18 mouse cellular contexts compared by ENCODE assay signal in the genomic region with DNA sequence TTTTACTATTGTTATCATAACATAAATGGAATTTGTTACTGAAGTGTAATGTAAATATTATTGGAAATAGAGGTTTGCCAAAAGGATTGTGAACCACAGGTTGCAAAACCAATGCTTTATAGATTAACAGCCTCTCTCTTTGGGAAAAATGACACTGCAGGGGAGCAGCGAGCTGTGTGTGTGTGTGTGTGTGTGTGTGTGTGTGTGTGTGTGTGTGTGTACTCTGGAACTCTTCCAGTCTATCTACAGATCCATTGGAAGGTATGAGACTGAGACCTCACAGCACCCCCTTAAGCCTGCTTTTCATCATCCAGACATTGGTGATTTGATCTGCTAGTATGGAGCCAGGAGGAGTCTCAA. TPM values are rescaled to one million over a fixed set of nuclear protein-coding genes. Genes with fewer than 3 reads are reported as not detected.
A peak's percentile ranks its signal among the peaks of the same experiment; 100 is the strongest.
DNase-seq lines count a peak whose midpoint lies in the region; ATAC-seq lines count a peak whose summit lies in the region.
"Had no signal": no experiment of that assay in that cellular context is flagged by ENCODE, and none has a peak within 500 bp of the region (broad histone marks: within the 10 kb centered on the region; RNA-seq: fewer than 3 reads in every experiment).

No protein-coding gene starts in this region.

- no peaks in the 10 kb centered on the region for H3K9me3 ChIP-seq in heart, embryonic 15.5 days (replicated peaks)
- no peaks in the 10 kb centered on the region for H3K9me3 ChIP-seq in heart, embryonic 10.5 days
- no peaks in the 10 kb centered on the region for H3K9me3 ChIP-seq in midbrain, embryonic 10.5 days (replicated peaks)
- H3K9me3 ChIP-seq in midbrain, embryonic 15.5 days = no peaks in the 10 kb centered on the region
- H3K9me3 ChIP-seq in intestine, embryonic 16.5 days (ENCODE audit: control insufficient read depth, low read length) = no peaks in the 10 kb centered on the region
- no peaks in the 10 kb centered on the region for H3K9me3 ChIP-seq in stomach, embryonic 16.5 days (replicated peaks; ENCODE audit: control insufficient read depth, low read length)
- H3K9me3 ChIP-seq: forebrain, embryonic 13.5 days; heart, embryonic 12.5 days; hindbrain, embryonic 15.5 days; liver, embryonic 12.5 days; lung, embryonic 15.5 days had no signal

- no peaks in the 10 kb centered on the region for H3K36me3 ChIP-seq in heart, embryonic 15.5 days
- H3K36me3 ChIP-seq in heart, embryonic 10.5 days = no peaks in the 10 kb centered on the region
- H3K36me3 ChIP-seq in midbrain, embryonic 10.5 days = no peaks in the 10 kb centered on the region
- no peaks in the 10 kb centered on the region for H3K36me3 ChIP-seq in midbrain, embryonic 15.5 days (replicated peaks)
- no peaks in the 10 kb centered on the region for H3K36me3 ChIP-seq in intestine, embryonic 16.5 days (ENCODE audit: control insufficient read depth, insufficient read depth, low read length)
- H3K36me3 ChIP-seq in stomach, embryonic 16.5 days (ENCODE audit: control insufficient read depth, insufficient read depth, low read length) = no peaks in the 10 kb centered on the region
- H3K36me3 ChIP-seq: heart, embryonic 12.5 days; hindbrain, embryonic 15.5 days; liver, embryonic 12.5 days; lung, embryonic 15.5 days had no signal

- H3K27me3 ChIP-seq in heart, embryonic 15.5 days = peaks cover 28% of the 10 kb centered on the region
- H3K27me3 ChIP-seq in heart, embryonic 10.5 days (ENCODE audit: insufficient read depth, poor library complexity, severe bottlenecking) = peaks cover 26% of the 10 kb centered on the region
- peaks cover 39% of the 10 kb centered on the region for H3K27me3 ChIP-seq in midbrain, embryonic 10.5 days (ENCODE audit: low read depth, poor library complexity, severe bottlenecking)
- H3K27me3 ChIP-seq in midbrain, embryonic 15.5 days (replicated peaks) = peaks cover 15% of the 10 kb centered on the region; the same call in 1 of the 2 replicates
- H3K27me3 ChIP-seq in intestine, embryonic 16.5 days (replicated peaks; ENCODE audit: control insufficient read depth, insufficient read depth, low read length) = peaks cover 5% of the 10 kb centered on the region; the same call in 1 of the 2 replicates
- H3K27me3 ChIP-seq in stomach, embryonic 16.5 days (ENCODE audit: control insufficient read depth, insufficient read depth, low read length) = no peaks in the 10 kb centered on the region; the same call in none of the 2 replicates
- H3K27me3 ChIP-seq: hindbrain, embryonic 15.5 days had no signal

- H3K9ac ChIP-seq in heart, embryonic 15.5 days = no peak overlapping the region
- no peak overlapping the region for H3K9ac ChIP-seq in midbrain, embryonic 15.5 days
- H3K9ac ChIP-seq in intestine, embryonic 16.5 days (ENCODE audit: low read depth, low read length) = no peak overlapping the region
- H3K9ac ChIP-seq in stomach, embryonic 16.5 days (ENCODE audit: low read length) = no peak overlapping the region
- H3K9ac ChIP-seq: forebrain, embryonic 13.5 days; hindbrain, embryonic 15.5 days; liver, embryonic 12.5 days had no signal

- H3K4me3 ChIP-seq in heart, embryonic 15.5 days = no peak overlapping the region
- no peak overlapping the region for H3K4me3 ChIP-seq in heart, embryonic 10.5 days
- no peak overlapping the region; the same call in 1 of the 2 replicates for H3K4me3 ChIP-seq in midbrain, embryonic 10.5 days
- no peak overlapping the region for H3K4me3 ChIP-seq in midbrain, embryonic 15.5 days
- H3K4me3 ChIP-seq in intestine, embryonic 16.5 days (ENCODE audit: low read length) = no peak overlapping the region
- H3K4me3 ChIP-seq in stomach, embryonic 16.5 days (replicated peaks; ENCODE audit: low read length) = no peak overlapping the region
- H3K4me3 ChIP-seq: liver, embryonic 12.5 days had no signal

- H3K27ac ChIP-seq in heart, embryonic 15.5 days = peak overlapping the region; percentile 70
- H3K27ac ChIP-seq in heart, embryonic 10.5 days = no peak overlapping the region
- H3K27ac ChIP-seq in midbrain, embryonic 10.5 days (replicated peaks) = 0 out of 2 replicates have a peak overlapping the region, but pooled peaks have one; percentile 6
- no peak overlapping the region; the same call in 1 of the 2 replicates for H3K27ac ChIP-seq in midbrain, embryonic 15.5 days
- H3K27ac ChIP-seq in intestine, embryonic 16.5 days (ENCODE audit: low read length) = no peak overlapping the region
- H3K27ac ChIP-seq in stomach, embryonic 16.5 days (ENCODE audit: low read length) = peak overlapping the region; percentile 85; the same call in 1 of the 2 replicates
- H3K27ac ChIP-seq: forebrain, embryonic 13.5 days; liver, embryonic 12.5 days; lung, embryonic 15.5 days; macrophage had no signal

- peaks cover 26% of the 10 kb centered on the region for H3K4me1 ChIP-seq in heart, embryonic 15.5 days (replicated peaks)
- peaks cover 56% of the 10 kb centered on the region for H3K4me1 ChIP-seq in heart, embryonic 10.5 days
- H3K4me1 ChIP-seq in midbrain, embryonic 10.5 days = peaks cover 62% of the 10 kb centered on the region
- H3K4me1 ChIP-seq in midbrain, embryonic 15.5 days = peaks cover 26% of the 10 kb centered on the region
- H3K4me1 ChIP-seq in intestine, embryonic 16.5 days (ENCODE audit: control insufficient read depth, insufficient read depth, low read length) = peaks cover 12% of the 10 kb centered on the region
- H3K4me1 ChIP-seq in stomach, embryonic 16.5 days (ENCODE audit: control insufficient read depth, insufficient read depth, low read length) = peaks cover 21% of the 10 kb centered on the region
- H3K4me1 ChIP-seq: liver, embryonic 12.5 days had no signal

- WGBS in heart, embryonic 15.5 days = 11% methylated on average over 1 of the region's 1 CpGs
- WGBS in heart, embryonic 10.5 days = 8% methylated on average over 1 of the region's 1 CpGs
- WGBS in midbrain, embryonic 10.5 days = 7% methylated on average over 1 of the region's 1 CpGs
- WGBS in midbrain, embryonic 15.5 days = 0% methylated on average over 1 of the region's 1 CpGs
- 16% methylated on average over 1 of the region's 1 CpGs for WGBS in intestine, embryonic 16.5 days
- WGBS in stomach, embryonic 16.5 days = 18% methylated on average over 1 of the region's 1 CpGs

- DNase-seq in heart, embryonic 10.5 days (ENCODE audit: low spot score) = no peak
- DNase-seq in midbrain, embryonic 10.5 days (ENCODE audit: low spot score) = no peak
- no peak for DNase-seq in neural tube, embryonic 10.5 days (ENCODE audit: extremely low spot score, low spot score)
- no peak for DNase-seq in left cerebral cortex, postnatal 4 days
- DNase-seq: adrenal gland, adult 8-10 months; B cell, adult 2 months; cerebellum, adult 11-12 months; kidney, adult 8-10 months had no signal

- H3K4me2 ChIP-seq in heart, embryonic 15.5 days = peak overlapping the region; percentile 70; the same call in 1 of the 2 replicates
- no peak overlapping the region for H3K4me2 ChIP-seq in midbrain, embryonic 15.5 days
- H3K4me2 ChIP-seq in intestine, embryonic 16.5 days (ENCODE audit: low read depth, low read length) = peak overlapping the region; percentile 54; the same call in 1 of the 2 replicates
- H3K4me2 ChIP-seq in stomach, embryonic 16.5 days (ENCODE audit: low read depth, low read length) = peak overlapping the region; percentile 58; the same call in 1 of the 2 replicates

- intact Hi-C loops in left cerebral cortex, postnatal 4 days (cut with DNase I) = no loop called here

- ATAC-seq in heart, embryonic 15.5 days (replicated peaks; ENCODE audit: insufficient number of reproducible peaks, insufficient read depth, low FRiP score, low read depth) = no peak
- ATAC-seq in midbrain, embryonic 15.5 days (replicated peaks) = no peak
- ATAC-seq in intestine, embryonic 16.5 days = no peak
- ATAC-seq in stomach, embryonic 16.5 days (ENCODE audit: insufficient read depth, low FRiP score) = 0 out of 2 replicates have a peak, but pooled peaks have one; percentile 16
- ATAC-seq: liver, embryonic 12.5 days had no signal

RNA-seq across cellular contexts. Expression of gene Kcna5, which starts 0.7 kb away (rescaled TPM):
- 7.4 and 7.5 TPM in 2 replicates for polyA plus RNA-seq in heart, embryonic 15.5 days (2015; fragmentation: Nextera tagmentation; extraction: Ambion mirVana)
- 9.3 and 12.8 TPM in 2 replicates for polyA plus RNA-seq in heart, embryonic 10.5 days (2016; fragmentation: Nextera tagmentation; extraction: Ambion mirVana)
- 3.7 and 5.1 TPM in 2 replicates for polyA plus RNA-seq in midbrain, embryonic 10.5 days (2016; fragmentation: Nextera tagmentation; extraction: Ambion mirVana)
- polyA plus RNA-seq in midbrain, embryonic 15.5 days (2015; fragmentation: Nextera tagmentation; extraction: Ambion mirVana) = 3.3 and 3.4 TPM in 2 replicates
- 6.5 and 7.6 TPM in 2 replicates for polyA plus RNA-seq in intestine, embryonic 16.5 days (2015; fragmentation: Nextera tagmentation; extraction: Ambion mirVana)
- polyA plus RNA-seq in stomach, embryonic 16.5 days (2015; fragmentation: Nextera tagmentation; extraction: Ambion mirVana) = 8.5 and 8.9 TPM in 2 replicates
- 1 to 10 TPM; 1.3 to 1.9 TPM for total RNA-seq in left cerebral cortex, postnatal 4 days (2021)
- polyA plus RNA-seq: macrophage had no signal

Comparison
In these comparisons a context has a peak if more than half of its experiments do, and no peak if none do; other contexts are left out.
1. H3K27ac ChIP-seq: peak in heart, embryonic 15.5 days (single experiment), midbrain, embryonic 10.5 days (single experiment) and stomach, embryonic 16.5 days (single experiment); none in heart, embryonic 10.5 days (single experiment), midbrain, embryonic 15.5 days (single experiment) and intestine, embryonic 16.5 days (single experiment).